Mouse (Mus musculus) erythroblast, adult 5-6 weeks (primary cell): ENCODE results near the gene Hs3st1. TPM values are rescaled to one million over a fixed set of nuclear protein-coding genes. Genes with fewer than 3 reads are reported as not detected.

ENCODE experiments used
- ATAC-seq: replicated peaks from 2 replicates; pipeline ENCODE4 v1.8.0; 2016; ENCODE audit warnings: moderate number of reproducible peaks, mild to moderate bottlenecking, moderate TSS enrichment, inconsistent platforms; ENCODE audit not compliant: poor library complexity, low FRiP score, severe bottlenecking
- total RNA-seq, 2 experiments: library from RNA; stranded (forward) in 1 of 2; stranded (reverse) in 1 of 2; fragments of 150-400 nt in 1 of 2; fragments of 200-764, 138-1000 nt in 1 of 2; gene quantifications; 2 replicates each; pipeline versions ENCODE4 v1.2.3 to v1.2.4; 2015 to 2017; ENCODE audit warnings: low replicate concordance in 2 of 2

Gene Hs3st1
- total RNA-seq, 2 experiments from 2014 or later, result not detected

DNA sequence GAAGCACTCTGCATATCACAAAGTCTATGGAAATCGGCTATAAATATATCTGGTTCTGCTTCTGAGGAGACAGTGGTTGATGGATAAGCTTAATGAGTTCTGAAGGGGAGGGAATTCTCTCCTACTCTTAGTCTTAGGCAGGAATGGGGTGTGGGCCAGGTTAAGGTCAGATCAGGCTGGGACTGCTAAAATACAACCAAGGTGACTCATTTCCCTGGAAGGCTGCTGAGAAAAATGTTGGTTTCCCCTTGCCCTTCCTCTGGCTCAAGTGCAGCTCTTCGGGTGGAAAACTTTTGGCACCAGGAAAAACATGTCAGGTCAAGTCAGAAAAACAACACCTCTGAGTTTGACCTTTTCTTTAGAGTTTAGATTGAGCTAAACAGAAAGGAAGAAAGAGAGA is 143.0 kb downstream of the Hs3st1 start:
- ATAC-seq, result no peak

DNA sequence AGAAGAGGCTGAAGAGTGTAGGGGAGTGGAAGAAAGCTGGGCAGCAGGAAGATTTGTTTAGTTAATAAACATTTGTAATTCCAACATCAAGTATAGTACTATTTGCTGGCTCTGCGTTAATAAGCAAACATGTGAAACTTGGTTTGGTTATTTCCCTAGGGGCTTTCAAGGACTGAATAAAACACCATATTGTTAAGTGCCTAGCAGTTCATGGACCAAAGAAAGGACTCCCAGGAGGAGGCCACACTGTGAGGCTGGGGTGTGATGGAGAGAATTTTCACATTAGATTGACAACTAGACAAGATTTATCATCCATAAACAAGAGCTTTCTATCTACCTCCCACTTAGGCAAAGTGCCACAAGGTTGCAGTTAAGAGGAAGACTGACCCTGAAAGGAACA is 147.0 kb downstream of the Hs3st1 start:
- no peak for ATAC-seq

DNA sequence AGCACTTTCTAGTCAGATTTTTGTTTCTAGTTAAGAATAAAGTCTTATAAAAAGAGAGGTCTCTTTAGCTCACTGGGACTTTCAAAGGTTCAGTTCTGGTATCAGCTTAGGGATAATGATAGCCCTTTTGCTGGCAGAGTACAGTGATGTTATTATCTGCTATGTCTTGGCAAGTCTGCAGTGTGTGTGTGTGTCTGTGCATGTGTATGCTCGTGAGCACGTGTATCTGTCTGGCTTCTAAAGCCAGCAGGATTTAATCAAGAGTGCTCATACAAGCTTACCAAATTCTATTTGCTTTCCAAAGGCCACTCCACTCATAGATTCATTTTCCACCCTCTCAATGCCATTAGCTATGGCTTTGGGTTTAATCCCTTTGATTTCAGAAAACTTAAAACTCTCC is 160.5 kb downstream of the Hs3st1 start:
- no peak for ATAC-seq
